Mouse (Mus musculus): Measurements from ENCODE around the gene Abhd16b.

The Abhd16b gene

GRCm38 (mm10) chr2:181493156-181493927 lies at the start of gene Abhd16b:
Gene Abhd16b (plus strand): TSS chr2:181493206.
- DNase-seq (ENCODE audit: low spot score), result no peak

DNA sequence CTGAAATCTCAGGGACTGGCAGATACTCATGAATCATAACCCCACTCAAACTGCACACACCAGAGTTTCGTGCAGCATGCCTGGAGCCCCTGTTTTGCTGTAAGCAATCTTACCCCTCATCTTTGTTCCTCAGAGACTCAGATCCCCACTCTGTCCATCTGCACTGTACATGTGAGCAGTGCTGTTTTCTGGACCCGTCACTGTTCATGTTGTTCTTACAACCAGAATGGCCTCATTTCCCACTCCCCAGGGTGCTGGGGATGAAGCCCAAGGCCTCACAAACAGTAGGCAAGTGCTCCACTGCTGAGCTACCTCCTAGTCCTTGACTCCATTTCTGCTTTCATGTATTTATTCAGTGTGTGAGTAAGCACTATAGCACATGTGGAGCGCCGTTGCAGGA lies 40.8 kb upstream of the Abhd16b start:
- no peak for DNase-seq (ENCODE audit: low spot score)

DNA sequence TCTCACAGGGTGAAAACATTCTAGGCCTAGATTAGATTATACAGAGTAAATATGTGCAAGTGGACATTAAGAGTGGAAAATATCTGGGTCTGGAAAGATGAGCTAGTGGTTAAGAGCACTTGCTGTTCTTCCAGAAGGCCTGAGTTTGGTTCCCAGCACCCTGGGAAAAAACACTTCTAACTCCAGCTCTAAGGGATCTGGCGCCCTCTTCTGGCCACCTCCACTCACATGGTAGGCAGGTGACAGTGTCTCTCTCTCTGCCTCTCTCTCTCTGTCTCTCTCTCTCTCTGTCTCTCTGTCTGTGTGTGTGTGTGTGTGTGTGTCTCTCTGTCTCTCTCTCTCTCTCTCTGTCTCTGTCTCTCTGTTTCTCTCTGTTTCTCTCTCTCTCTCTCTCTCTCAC lies 39.7 kb upstream of the Abhd16b start:
- no peak for DNase-seq (ENCODE audit: low spot score)

- peak; percentile 52 for DNase-seq (ENCODE audit: low spot score)
Observed at GRCm38 (mm10) chr2:181455899-181456298, 37.1 kb upstream of the Abhd16b start.

DNA sequence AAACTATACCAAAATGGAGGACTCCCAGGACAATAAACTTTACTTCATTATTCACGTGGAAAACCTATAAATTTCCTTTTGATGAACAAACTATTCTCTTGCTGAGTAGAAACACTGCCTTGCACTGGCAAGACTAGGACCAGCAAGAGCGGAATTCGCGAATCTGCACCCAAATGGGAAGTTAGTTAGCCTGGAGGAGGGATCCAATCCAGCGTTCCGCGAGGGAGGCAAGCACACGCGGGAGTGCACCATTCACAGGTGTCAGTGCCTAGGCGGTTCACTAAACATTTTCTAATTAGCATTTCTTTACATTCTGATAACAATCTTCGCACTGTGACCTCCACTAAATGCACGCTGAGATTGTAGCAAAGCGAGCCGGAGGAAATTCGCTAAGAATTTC lies 35.2 kb upstream of the Abhd16b start:
- no peak for DNase-seq (ENCODE audit: low spot score)

- DNase-seq (ENCODE audit: low spot score), result no peak
Observed at GRCm38 (mm10) chr2:181458411-181459152, 34.4 kb upstream of the Abhd16b start.

GRCm38 (mm10) chr2:181459153-181459672 lies 33.8 kb upstream of the Abhd16b start, which contains the start of gene Zbtb46:
Gene Zbtb46 (minus strand): TSS chr2:181459426.
- DNase-seq (ENCODE audit: low spot score), result peak; percentile 86

DNA sequence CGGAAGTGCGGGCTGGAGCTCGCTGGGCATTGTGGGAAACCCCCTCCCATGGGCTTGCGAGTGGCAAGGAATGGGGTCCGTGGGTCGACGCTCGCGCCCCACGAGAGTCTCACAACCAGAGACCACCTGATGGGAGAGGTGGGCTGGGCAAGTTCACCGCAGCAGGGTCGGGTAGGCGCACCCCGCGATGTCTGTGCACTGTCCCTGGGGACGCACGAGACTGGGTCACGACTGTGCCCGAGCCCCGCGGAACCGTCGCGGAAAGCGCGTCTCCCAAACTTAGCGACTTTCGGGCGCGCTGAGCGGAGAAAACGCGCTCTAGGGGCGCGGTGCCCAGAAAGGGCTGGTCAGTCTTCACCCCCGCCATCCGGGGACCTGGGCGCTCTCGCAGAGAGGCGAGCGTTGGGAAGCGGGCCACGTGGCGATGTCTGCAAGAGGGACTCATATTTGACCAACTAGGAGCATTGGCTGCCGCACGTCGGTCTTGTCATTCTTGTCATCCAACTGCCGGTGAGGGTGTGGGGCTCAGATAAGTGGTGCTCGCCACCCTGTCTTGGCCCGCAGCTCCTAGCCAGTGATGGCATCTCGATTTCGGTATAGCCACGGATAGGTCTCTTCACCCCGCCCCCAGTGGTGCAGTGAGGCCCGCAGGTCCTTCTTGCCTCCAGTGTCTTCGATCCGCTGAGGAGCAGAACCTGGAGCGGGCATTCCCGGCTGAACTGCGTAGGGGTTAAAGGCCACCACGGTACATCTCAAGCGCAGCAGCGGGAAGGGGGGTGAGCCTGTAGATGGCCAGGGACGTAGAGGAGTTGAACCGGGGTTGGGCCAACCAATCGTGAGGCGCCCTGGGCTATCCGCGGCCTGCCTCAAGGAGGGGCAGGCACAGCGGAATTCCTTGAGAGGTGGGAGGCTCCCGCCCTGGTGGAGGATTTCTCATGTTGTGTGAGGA lies 33.1 kb upstream of the Abhd16b start:
- peak; percentile 73 for DNase-seq (ENCODE audit: low spot score)

DNA sequence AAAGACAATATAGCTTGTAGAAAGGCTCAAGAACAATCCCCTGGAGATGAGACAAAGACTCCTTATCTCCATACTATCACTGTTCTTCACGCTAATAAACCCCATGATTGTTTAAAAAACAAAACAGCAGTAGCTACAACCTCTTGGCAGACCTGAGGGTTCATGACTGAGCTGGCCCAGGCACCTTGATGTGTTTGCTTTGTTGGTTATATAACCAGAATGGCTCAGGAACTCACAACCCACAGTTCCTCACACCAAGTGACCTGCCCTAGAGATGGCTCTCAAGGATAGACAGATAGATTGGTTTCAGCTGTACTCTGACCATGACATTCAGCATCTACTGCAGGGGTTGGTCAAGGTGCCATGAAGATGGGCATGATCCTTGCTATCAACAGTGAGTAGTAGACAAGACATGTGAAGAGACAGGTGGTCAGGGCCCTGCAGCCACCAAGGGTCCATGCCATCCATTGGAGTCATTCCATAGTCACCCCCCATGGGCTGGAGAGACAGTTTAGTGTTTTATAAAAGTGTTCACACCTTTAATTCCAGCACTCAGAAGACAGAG lies 31.4 kb upstream of the Abhd16b start:
- no peak for DNase-seq (ENCODE audit: low spot score)

- no peak for DNase-seq (ENCODE audit: low spot score)
Observed at GRCm38 (mm10) chr2:181462604-181463003, 30.4 kb upstream of the Abhd16b start.

DNA sequence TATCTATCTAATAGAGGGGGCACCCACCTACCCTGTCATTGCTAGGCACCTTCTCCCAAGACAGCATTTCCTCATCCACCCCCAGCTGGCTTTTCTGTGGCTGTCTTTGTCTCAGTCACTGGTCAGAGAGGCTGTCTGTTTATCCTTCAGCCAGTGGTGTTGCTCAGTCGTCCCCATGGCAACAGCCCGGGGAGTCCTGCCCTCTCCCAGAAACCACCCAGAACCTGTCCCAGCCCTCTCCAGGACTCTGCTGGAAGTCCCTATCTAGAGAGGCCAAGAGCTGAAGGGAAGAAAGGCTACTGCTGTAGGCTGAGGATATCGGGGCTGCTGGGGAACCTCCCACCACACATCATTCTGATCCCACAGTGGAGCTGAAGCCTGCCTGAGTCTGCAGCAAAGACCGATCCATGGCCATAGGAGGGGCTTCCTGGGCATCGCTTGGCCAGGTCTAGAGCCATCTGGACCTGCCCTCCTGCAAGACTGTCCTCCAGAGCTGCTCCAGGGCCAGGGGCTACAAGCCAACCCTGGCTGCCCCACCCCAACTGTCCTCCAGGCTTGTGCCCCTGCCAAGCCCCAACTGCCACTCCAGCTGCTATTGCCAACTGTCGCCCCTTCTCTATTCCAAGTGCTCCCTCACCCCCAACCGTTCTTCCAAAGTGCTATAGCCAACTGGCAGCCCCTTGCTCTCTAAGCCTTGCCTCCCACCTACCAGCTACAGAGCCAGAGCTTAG lies 29.8 kb upstream of the Abhd16b start:
- DNase-seq (ENCODE audit: low spot score), result peak; percentile 75

DNA sequence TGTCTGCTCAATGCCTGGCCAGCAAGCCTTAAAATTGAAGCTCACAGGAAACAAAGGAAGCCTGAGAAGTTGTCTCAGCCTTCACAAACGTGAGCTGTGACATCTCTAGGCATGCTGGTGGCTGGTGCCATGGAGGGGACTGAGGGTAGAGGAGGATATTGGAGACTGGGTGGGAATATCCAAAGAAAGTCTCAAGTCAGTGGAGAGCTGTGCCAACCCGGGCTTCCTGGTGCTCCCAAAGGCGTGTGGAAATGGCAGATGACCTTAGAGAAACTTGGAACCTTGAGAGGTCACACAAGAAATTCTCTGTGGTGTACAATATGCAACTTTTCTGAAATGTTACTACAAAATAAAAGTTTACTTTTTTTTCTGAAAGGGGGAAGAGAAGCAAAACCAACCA lies 27.6 kb upstream of the Abhd16b start:
- DNase-seq (ENCODE audit: low spot score), result no peak

- peak; percentile 53 for DNase-seq (ENCODE audit: low spot score)
Observed at GRCm38 (mm10) chr2:181470285-181470684, 22.7 kb upstream of the Abhd16b start.

GRCm38 (mm10) chr2:181471246-181471645 lies 21.8 kb upstream of the Abhd16b start:
- DNase-seq (ENCODE audit: low spot score), result peak; percentile 68

DNA sequence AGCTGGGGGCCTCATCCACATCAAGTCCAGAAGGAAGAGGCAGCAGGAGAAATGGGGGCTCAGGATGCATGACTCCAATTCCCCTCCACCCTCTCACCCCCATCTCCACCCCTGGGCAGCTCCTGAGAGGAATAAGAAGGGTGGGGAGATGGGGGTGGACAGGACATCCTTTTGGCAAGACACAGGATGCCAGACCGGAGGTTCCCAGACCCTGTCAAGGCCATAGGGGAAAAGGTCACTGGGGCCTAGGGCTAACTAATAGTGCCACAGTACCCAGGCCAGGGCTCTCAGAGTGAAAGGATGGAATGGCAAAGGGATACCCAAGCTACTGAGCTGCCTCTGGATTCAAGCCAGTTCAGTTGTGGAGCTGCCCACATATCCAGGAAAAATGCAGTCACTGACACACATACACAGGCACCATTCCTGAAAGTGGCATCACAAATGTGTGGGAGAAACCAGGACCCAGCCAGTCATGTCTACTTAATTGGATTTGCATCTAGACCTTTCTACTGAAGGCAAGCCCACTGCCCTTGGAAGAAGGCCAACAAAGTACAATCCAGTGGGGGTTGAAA lies 20.7 kb upstream of the Abhd16b start:
- DNase-seq (ENCODE audit: low spot score), result no peak

DNA sequence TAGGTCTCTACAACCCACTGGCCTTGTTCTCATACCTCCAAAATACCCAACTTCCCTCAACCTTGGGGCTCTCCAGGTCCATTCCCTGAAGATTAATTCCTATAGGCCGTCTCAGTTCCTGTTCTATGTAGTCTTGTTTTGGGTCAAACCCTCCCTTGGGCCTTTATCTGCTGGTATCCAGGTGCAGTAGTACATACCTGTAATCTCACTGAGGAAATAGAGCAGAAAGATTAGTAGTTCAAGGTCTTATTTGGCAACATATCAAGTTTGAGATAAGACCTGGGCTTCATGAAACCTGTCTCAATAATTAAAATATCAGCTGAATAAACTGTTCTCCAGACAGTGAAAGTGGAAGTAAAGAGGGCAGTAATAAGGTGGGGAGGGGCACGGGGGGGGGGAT lies 9.9 kb upstream of the Abhd16b start:
- DNase-seq (ENCODE audit: low spot score), result no peak

DNA sequence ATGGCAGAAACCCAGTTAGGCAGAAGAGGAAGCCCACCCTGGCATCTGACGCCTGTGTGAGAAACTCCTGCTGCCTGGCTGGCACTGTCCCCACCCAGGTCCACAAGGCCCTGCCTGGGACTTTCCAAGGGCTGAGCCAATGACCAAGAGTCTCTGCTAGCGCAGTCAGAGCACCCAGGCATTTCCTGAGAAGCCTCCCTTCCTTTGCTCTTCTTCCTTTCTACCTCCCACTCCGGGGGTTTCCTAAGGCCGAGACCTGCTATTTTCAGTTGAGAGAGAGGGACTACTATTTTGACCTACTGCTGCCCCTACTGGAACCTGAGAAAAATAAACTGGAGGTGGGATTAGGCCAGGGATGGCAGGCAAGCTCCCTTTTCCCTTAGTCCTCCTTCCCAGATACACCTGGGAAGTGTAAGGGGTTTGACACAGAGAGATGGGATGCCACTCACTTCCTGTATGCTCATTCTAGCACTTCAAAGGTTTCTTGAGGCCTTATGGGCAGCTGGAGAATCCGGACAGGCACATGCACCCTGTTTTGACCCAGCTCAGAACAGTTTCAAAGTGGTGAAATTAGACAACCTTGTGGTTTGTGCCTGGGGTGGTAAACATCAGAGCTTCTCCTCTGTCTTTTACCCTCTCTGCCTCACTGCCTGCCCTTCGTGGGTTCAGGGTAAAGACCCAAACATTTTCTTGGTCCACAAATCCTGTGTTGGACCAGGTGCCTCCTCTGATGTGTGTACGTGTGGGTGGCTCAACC lies 9.3 kb upstream of the Abhd16b start:
- peak; percentile 69 for DNase-seq (ENCODE audit: low spot score)

DNA sequence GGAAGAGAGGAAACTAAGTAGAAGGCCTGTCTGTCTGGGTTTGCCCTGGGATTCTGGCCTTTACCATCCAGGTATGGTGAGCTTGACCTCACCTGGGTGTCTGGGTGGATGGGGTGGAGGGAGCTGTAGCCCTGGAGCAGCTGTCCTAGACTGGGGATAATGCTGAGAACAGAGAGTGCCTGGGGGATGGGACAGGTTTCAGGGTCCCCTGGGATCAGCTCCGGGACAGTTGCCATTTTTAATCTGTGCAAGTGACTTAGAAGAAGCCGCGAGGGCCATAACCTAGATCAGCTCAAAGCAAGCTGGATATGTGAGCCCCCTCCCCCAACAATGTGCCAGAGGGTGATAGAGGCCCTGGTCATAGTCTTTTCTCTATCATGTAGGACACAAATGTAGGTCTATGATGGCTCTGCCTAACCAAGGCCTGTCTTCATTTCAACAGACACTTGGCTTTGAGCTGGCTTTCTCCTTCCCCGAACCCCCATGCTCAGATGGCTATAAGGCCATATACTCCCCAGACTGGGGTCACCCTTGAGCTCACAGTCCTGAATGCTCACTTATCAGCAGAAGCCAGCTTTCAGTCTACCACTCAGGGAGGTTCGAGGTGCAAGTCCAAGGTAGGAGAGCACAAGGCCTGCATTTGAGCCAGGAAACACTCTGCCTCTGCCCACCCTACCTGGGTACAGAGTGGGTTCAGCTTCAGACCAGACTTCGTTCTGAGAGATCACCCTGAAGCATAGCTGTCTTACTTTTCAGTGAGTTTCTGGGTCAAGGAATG lies 8.4 kb upstream of the Abhd16b start:
- no peak for DNase-seq (ENCODE audit: low spot score)

GRCm38 (mm10) chr2:181485741-181486140 lies 7.3 kb upstream of the Abhd16b start:
- DNase-seq (ENCODE audit: low spot score), result no peak
